Comparison of ENCODE assay signal across 23 mouse cellular contexts in the genomic region with DNA sequence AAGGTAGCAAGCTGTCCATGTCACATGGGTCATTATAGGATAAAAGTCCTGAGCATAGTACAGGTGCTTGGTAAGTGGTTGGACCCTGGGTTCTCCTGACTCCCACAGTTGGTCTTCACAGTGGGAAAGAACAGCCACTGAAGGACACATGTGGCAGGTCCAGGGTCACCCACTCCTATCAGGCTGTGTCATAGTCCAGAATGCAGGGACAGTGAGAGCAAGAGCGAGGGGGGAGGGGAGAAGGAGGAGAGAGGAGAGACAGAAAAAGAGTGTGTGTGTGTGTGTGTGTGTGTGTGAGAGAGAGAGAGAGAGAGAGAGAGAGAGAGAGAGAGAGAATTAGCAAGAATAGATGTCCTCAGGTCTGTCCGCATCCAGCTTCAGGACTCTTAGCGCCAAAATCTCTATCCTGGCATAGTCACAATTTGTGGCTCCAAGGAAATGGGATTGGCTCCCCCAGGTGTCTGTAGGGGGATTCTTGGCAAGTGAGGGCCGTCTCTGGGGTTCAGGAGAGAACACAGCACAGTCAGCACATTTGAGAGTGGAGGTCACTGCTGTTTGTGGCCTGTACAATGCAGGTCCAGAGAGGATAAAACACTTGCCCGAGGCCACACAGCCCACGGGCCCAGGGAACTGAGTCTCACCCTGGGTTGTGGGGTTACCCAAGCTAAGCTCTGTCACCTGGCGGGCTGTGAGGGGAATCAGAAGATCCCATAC. TPM values are rescaled to one million over a fixed set of nuclear protein-coding genes. Genes with fewer than 3 reads are reported as not detected.
DNase-seq lines count a peak whose midpoint lies in the region; ATAC-seq and TF ChIP-seq lines count a peak whose summit lies in the region.
"Had no signal": no experiment of that assay in that cellular context is flagged by ENCODE, and none has a peak within 500 bp of the region (broad histone marks: within the 10 kb centered on the region; RNA-seq: fewer than 3 reads in every experiment).

No protein-coding gene starts in this region.

- H3K36me3 ChIP-seq in hindbrain, postnatal 0 days (ENCODE audit: insufficient read depth, low read length) = no peaks in the 10 kb centered on the region
- H3K36me3 ChIP-seq in hindbrain, embryonic 13.5 days = no peaks in the 10 kb centered on the region
- no peaks in the 10 kb centered on the region for H3K36me3 ChIP-seq in ES-Bruce4 (ENCODE audit: control insufficient read depth, insufficient read depth, low read length, poor library complexity, severe bottlenecking)
- H3K36me3 ChIP-seq: embryonic facial prominence, embryonic 15.5 days; forebrain, embryonic 12.5 days; heart, embryonic 10.5 days; hindbrain, embryonic 12.5 days had no signal

- H3K4me2 ChIP-seq in hindbrain, postnatal 0 days (ENCODE audit: low read depth, low read length) = no peak overlapping the region
- no peak overlapping the region for H3K4me2 ChIP-seq in hindbrain, embryonic 13.5 days
- H3K4me2 ChIP-seq: embryonic facial prominence, embryonic 15.5 days; forebrain, embryonic 12.5 days; hindbrain, embryonic 12.5 days had no signal

- no peak for TF ChIP-seq POLR2A in ES-Bruce4 (IDR thresholded peaks at IDR 0.05; ENCODE audit: insufficient read depth, low read length)

- WGBS in hindbrain, postnatal 0 days = 49% methylated on average over 7 of the region's 7 CpGs
- WGBS in hindbrain, embryonic 13.5 days = 56% methylated on average over 7 of the region's 7 CpGs

- no peak for TF ChIP-seq CTCF in hindbrain, postnatal 0 days (IDR thresholded peaks at IDR 0.05; ENCODE audit: low read depth)
- no peak for TF ChIP-seq CTCF in ES-Bruce4 (IDR thresholded peaks at IDR 0.05; ENCODE audit: low read depth, low read length)

- no peaks in the 10 kb centered on the region for H3K9me3 ChIP-seq in hindbrain, postnatal 0 days (ENCODE audit: low read length)
- H3K9me3 ChIP-seq in hindbrain, embryonic 13.5 days = no peaks in the 10 kb centered on the region
- no peaks in the 10 kb centered on the region for H3K9me3 ChIP-seq in ES-Bruce4 (replicated peaks; ENCODE audit: control insufficient read depth, insufficient read depth, low read length, poor library complexity, severe bottlenecking)
- H3K9me3 ChIP-seq: embryonic facial prominence, embryonic 15.5 days; forebrain, embryonic 12.5 days; heart, embryonic 10.5 days; hindbrain, embryonic 12.5 days had no signal

- 0 out of 2 replicates have a peak, but pooled peaks have one; percentile 19 for ATAC-seq in hindbrain, postnatal 0 days
- no peak for ATAC-seq in hindbrain, embryonic 13.5 days (ENCODE audit: low FRiP score)

- no peak overlapping the region for H3K4me3 ChIP-seq in hindbrain, postnatal 0 days (ENCODE audit: low read length)
- no peak overlapping the region for H3K4me3 ChIP-seq in hindbrain, embryonic 13.5 days
- no peak overlapping the region for H3K4me3 ChIP-seq in ES-Bruce4 (ENCODE audit: low read depth, low read length)
- H3K4me3 ChIP-seq: embryonic facial prominence, embryonic 15.5 days; erythroblast, embryonic 14.5 days; forebrain, embryonic 12.5 days; gastrocnemius, adult 2 months; heart, embryonic 10.5 days; hindbrain, embryonic 12.5 days had no signal

- TF ChIP-seq EP300 in ES-Bruce4 (IDR thresholded peaks at IDR 0.05; ENCODE audit: insufficient read depth, low read depth, low read length) = no peak

- H3K27me3 ChIP-seq in hindbrain, postnatal 0 days (ENCODE audit: insufficient read depth, low read length) = no peaks in the 10 kb centered on the region
- peaks cover 26% of the 10 kb centered on the region for H3K27me3 ChIP-seq in hindbrain, embryonic 13.5 days
- H3K27me3 ChIP-seq in ES-Bruce4 (ENCODE audit: control insufficient read depth, insufficient read depth, low read length, poor library complexity, severe bottlenecking) = no peaks in the 10 kb centered on the region

- H3K9ac ChIP-seq in hindbrain, postnatal 0 days (replicated peaks; ENCODE audit: low read length) = no peak overlapping the region
- no peak overlapping the region for H3K9ac ChIP-seq in hindbrain, embryonic 13.5 days
- peak overlapping the region; percentile 32; the same call in 1 of the 2 replicates for H3K9ac ChIP-seq in ES-Bruce4 (ENCODE audit: low read depth, poor library complexity, severe bottlenecking)
- H3K9ac ChIP-seq: embryonic facial prominence, embryonic 15.5 days; forebrain, embryonic 12.5 days; hindbrain, embryonic 12.5 days had no signal

- no peak overlapping the region for H3K27ac ChIP-seq in hindbrain, postnatal 0 days
- no peak overlapping the region for H3K27ac ChIP-seq in hindbrain, embryonic 13.5 days
- H3K27ac ChIP-seq in ES-Bruce4 (ENCODE audit: insufficient read depth, low read length) = no peak overlapping the region
- H3K27ac ChIP-seq: embryonic facial prominence, embryonic 15.5 days; forebrain, embryonic 12.5 days; gastrocnemius, adult 2 months; heart, embryonic 10.5 days had no signal

- H3K4me1 ChIP-seq in hindbrain, postnatal 0 days (ENCODE audit: insufficient read depth, low read length) = no peaks in the 10 kb centered on the region
- peaks cover 13% of the 10 kb centered on the region; the same call in 1 of the 2 replicates for H3K4me1 ChIP-seq in hindbrain, embryonic 13.5 days (replicated peaks)
- H3K4me1 ChIP-seq in ES-Bruce4 (ENCODE audit: control insufficient read depth, insufficient read depth, low read length) = no peaks in the 10 kb centered on the region
- H3K4me1 ChIP-seq: embryonic facial prominence, embryonic 15.5 days; forebrain, embryonic 12.5 days had no signal

- peak; percentile 68 for DNase-seq in adrenal gland, postnatal 14 days
- DNase-seq in adrenal gland, adult 18-20 months (ENCODE audit: low spot score in 2 of 2) = no peak
- no peak for DNase-seq in hindbrain, postnatal 0 days (ENCODE audit: low spot score)
- peak; percentile 49 for DNase-seq in yolk sac, embryonic 10.5 days (ENCODE audit: low spot score)
- no peak for DNase-seq in liver
- DNase-seq: gastrocnemius, postnatal 25 days; heart, adult 11 months had no signal

RNA-seq across cellular contexts. Expression of gene Sdsl, which starts 15.6 kb away (rescaled TPM):
- 43.0 and 43.7 TPM in 2 replicates for total RNA-seq in adrenal gland, postnatal 14 days (2021)
- 10 to 100 TPM; 55.6 to 78.2 TPM for total RNA-seq in adrenal gland, adult 18-20 months (2021)
- total RNA-seq in hindbrain, postnatal 0 days (2014; rRNA removed) = 4.6 and 6.0 TPM in 2 replicates
- 7.8 and 8.1 TPM in 2 replicates for polyA plus RNA-seq in hindbrain, postnatal 0 days (2015; fragmentation: Nextera tagmentation; extraction: Ambion mirVana)
- polyA plus RNA-seq in hindbrain, embryonic 13.5 days (2015; fragmentation: Nextera tagmentation; extraction: Ambion mirVana) = 6.4 and 6.7 TPM in 2 replicates
- polyA plus RNA-seq in ES-Bruce4 (2011; ENCODE audit: insufficient read depth, insufficient read length, low read depth, missing spikeins) = not detected in 2 replicates
- polyA plus RNA-seq: erythroblast, embryonic 14.5 days had no signal

RNA-seq across cellular contexts. Expression of gene Sds, which starts 19.3 kb away (rescaled TPM):
- 3.5 and 28.1 TPM in 2 replicates for total RNA-seq in adrenal gland, postnatal 14 days (2021)
- not detected for total RNA-seq in adrenal gland, adult 18-20 months (2021)
- total RNA-seq in hindbrain, postnatal 0 days (2014; rRNA removed) = 0.50 TPM in 1 of 2 replicates, not detected in the other
- polyA plus RNA-seq in hindbrain, postnatal 0 days (2015; fragmentation: Nextera tagmentation; extraction: Ambion mirVana) = 0.20 and 0.59 TPM in 2 replicates
- polyA plus RNA-seq in hindbrain, embryonic 13.5 days (2015; fragmentation: Nextera tagmentation; extraction: Ambion mirVana) = not detected in 2 replicates
- polyA plus RNA-seq in ES-Bruce4 (2011; ENCODE audit: insufficient read depth, insufficient read length, low read depth, missing spikeins) = not detected in 2 replicates
- total RNA-seq: common myeloid progenitor, adult 5-6 weeks; gastrocnemius, postnatal 25 days; heart, postnatal 10 days; heart, postnatal 4 days had no signal
- polyA plus RNA-seq: brain, embryonic 14.5 days; embryonic facial prominence, embryonic 11.5 days; embryonic facial prominence, embryonic 15.5 days; erythroblast, embryonic 14.5 days; forebrain, embryonic 12.5 days; heart, embryonic 14.5 days; hindbrain, embryonic 12.5 days had no signal

RNA-seq across cellular contexts. Expression of gene Lhx5, which starts 25.5 kb away (rescaled TPM):
- not detected in 2 replicates for total RNA-seq in adrenal gland, postnatal 14 days (2021)
- not detected for total RNA-seq in adrenal gland, adult 18-20 months (2021)
- total RNA-seq in hindbrain, postnatal 0 days (2014; rRNA removed) = 26.2 and 31.0 TPM in 2 replicates
- 14.0 and 15.2 TPM in 2 replicates for polyA plus RNA-seq in hindbrain, postnatal 0 days (2015; fragmentation: Nextera tagmentation; extraction: Ambion mirVana)
- 48.9 and 50.7 TPM in 2 replicates for polyA plus RNA-seq in hindbrain, embryonic 13.5 days (2015; fragmentation: Nextera tagmentation; extraction: Ambion mirVana)
- polyA plus RNA-seq in ES-Bruce4 (2011; ENCODE audit: insufficient read depth, insufficient read length, low read depth, missing spikeins) = 0.24 TPM in 1 of 2 replicates, not detected in the other
- total RNA-seq: adrenal gland, postnatal 4 days; common myeloid progenitor, adult 5-6 weeks; gastrocnemius, adult 2 months; gastrocnemius, postnatal 25 days; heart, postnatal 10 days; heart, postnatal 4 days had no signal
- polyA plus RNA-seq: C2C12; erythroblast, embryonic 14.5 days; heart, embryonic 14.5 days had no signal

RNA-seq across cellular contexts. Expression of gene Plbd2, which starts 46.4 kb away (rescaled TPM):
- total RNA-seq in adrenal gland, postnatal 14 days (2021) = 63.6 and 70.5 TPM in 2 replicates
- total RNA-seq in adrenal gland, adult 18-20 months (2021) = 10 to 100 TPM; 76.9 to 90.1 TPM
- total RNA-seq in hindbrain, postnatal 0 days (2014; rRNA removed) = 32.0 and 35.2 TPM in 2 replicates
- polyA plus RNA-seq in hindbrain, postnatal 0 days (2015; fragmentation: Nextera tagmentation; extraction: Ambion mirVana) = 49.9 and 53.9 TPM in 2 replicates
- 31.8 and 32.3 TPM in 2 replicates for polyA plus RNA-seq in hindbrain, embryonic 13.5 days (2015; fragmentation: Nextera tagmentation; extraction: Ambion mirVana)
- 19.1 and 22.1 TPM in 2 replicates for polyA plus RNA-seq in ES-Bruce4 (2011; ENCODE audit: insufficient read depth, insufficient read length, low read depth, missing spikeins)

RNA-seq across cellular contexts. Expression of gene Slc8b1, which starts 54.0 kb away (rescaled TPM):
- 33.5 and 35.6 TPM in 2 replicates for total RNA-seq in adrenal gland, postnatal 14 days (2021)
- 10 to 100 TPM; 26.4 to 31.7 TPM for total RNA-seq in adrenal gland, adult 18-20 months (2021)
- total RNA-seq in hindbrain, postnatal 0 days (2014; rRNA removed) = 3.7 and 4.0 TPM in 2 replicates
- polyA plus RNA-seq in hindbrain, postnatal 0 days (2015; fragmentation: Nextera tagmentation; extraction: Ambion mirVana) = 2.5 and 2.7 TPM in 2 replicates
- polyA plus RNA-seq in hindbrain, embryonic 13.5 days (2015; fragmentation: Nextera tagmentation; extraction: Ambion mirVana) = 2.5 and 4.1 TPM in 2 replicates
- polyA plus RNA-seq in ES-Bruce4 (2011; ENCODE audit: insufficient read depth, insufficient read length, low read depth, missing spikeins) = 17.7 and 19.1 TPM in 2 replicates

Comparison
In these comparisons a context has a peak if more than half of its experiments do, and no peak if none do; other contexts are left out.
1. DNase-seq: peak in adrenal gland, postnatal 14 days (single experiment) and yolk sac, embryonic 10.5 days (single experiment); none in adrenal gland, adult 18-20 months (0 of 2), hindbrain, postnatal 0 days (single experiment) and liver (single experiment).
2. RNA of gene Lhx5, which starts 25.5 kb away (total RNA-seq): 26.2 to 31.0 TPM in hindbrain, postnatal 0 days; not detected in adrenal gland, postnatal 14 days and not detected in adrenal gland, adult 18-20 months; every median in the first group is over 10 times any median in the second.